Mouse (Mus musculus) adrenal gland, postnatal 36 days (tissue): ENCODE results near the gene Adamts14. TPM values are rescaled to one million over a fixed set of nuclear protein-coding genes. Genes with fewer than 3 reads are reported as not detected.

Experiments
- DNase-seq, 2 experiments: peaks; one replicate each; pipeline ENCODE4 v3.0.0; 2021; ENCODE audit warnings: mixed read lengths in 1 of 2
- total RNA-seq, 2 experiments: library from RNA; stranded (reverse); gene quantifications; 2 replicates each; pipeline ENCODE4 v1.2.3; 2021

The Adamts14 gene
- total RNA-seq, 2 experiments from 2014 or later: 2.1 to 3.9 TPM

DNA sequence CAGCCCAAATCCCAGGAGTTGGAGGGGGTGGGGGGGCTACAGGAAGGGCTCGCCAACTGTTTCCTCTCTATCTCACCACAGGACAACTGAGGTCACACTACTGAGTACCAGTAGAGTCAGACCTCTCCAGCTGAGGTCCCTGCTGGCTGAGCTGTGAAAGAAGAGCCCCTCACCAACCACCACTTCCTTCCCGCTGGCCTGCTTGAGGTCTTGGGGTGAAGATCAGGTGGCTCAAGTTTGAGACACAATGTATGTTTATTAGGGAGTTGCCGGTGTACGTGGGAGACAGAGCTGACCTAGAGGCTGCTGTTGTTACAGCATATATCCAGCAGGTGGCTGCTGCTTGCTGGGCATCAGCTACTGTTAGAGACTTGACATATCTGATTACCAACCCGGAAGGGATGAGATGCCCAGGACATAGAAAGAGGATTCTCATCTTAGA lies 2.5 kb upstream of the Adamts14 start:
- DNase-seq: peak; percentile 19 to 48

DNA sequence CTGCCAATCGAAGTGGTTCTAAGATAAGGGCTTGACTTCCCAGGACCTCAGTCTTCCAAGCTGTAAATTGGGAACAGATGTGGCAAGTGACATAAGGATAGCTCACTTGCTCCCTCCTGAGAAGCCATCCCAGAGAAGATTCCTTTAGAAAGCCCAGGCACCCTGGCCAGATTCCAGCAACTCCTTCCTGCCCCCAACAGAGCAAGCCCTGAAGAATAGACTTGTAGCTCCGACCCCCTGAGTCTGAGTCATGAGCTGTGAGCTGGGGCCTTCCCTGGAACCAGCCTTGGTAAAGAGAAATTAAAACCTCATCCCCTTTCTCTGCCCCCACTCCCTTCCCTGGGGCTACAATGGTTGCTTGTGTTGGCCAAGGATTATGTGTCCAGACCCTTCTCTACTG lies 1.3 kb upstream of the Adamts14 start:
- no peak for DNase-seq

DNA sequence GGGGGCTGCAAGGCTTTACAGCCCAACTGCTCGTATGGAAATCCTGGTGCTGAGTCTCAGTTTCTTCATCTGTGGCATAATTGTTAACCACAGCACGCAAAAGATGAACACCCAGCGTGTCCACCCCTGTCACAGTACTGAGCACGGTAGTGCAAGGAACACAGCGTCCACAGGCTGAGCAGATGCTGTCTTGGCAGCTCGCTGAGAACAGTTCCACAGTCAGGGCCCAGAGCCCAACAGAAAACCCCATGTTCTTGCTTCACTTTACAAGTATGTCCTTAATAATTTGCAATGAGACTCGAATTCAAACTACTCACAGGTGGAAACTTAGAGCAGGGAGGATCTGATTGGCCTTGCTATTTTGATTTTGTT lies 592 bp upstream of the Adamts14 start:
- DNase-seq: no peak

DNA sequence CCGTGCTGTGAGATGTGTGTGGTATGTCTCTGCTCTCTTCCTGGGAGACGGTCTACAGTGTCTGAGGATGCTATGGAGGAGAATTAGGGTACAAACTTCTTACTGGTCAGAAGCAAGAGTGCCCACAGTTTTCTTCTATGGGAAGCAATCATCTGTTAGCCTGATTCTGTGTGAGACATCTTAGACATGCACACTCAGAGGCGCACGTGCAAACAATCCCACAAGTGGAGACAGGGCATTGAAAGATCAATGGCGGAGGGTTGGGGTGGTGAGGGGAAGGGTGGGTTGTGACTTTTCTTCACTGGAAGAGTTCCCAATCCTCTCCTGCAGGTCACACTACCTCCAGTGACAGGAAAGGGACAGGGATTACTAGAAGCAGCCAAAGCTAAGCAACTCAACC lies 607 bp downstream of the Adamts14 start:
- no peak for DNase-seq

DNA sequence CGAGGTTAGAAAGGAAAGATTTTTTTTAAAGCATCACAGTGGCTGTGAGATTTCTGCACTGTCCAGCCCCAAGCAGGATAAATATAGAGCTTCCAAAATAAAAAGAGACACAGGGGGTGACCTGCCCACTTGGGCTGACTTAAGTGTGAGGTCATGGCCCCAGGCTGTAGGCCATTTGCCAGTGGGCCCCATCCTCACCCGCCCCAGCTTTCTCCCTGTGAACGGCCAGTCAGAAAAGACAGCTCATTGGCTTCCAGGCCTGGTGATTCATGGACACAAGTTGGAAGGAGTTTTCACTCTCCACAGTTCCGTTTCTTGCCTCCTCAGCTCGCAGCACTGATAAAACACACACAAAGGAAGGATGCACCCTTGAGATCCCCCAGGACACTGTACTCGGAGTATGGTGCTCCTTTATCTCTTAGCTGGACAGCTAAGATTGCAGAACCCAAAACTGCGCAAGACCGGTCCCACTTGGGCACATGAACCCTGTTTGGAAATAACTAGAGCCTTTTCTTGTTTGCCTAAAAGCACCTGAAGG lies 1.1 kb downstream of the Adamts14 start:
- DNase-seq: no peak

DNA sequence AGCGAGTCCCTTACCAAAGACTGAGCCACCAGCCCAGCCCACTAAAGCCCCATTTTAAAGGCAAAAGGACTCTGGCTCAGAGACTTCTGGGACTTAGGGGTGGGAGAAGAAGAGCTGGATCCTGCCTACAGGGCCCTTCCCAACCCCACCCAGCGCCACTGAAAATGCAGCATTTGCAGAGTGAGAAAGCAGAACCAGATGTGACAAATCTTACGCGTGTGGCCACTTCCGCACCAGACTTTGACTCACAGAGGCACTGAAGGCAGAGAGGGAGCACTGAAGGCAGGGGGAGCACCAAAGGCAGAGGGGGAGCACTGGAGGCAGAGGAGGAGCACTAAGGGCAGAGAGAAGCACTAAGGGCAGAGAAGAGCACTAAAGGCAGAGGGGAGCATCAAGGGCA lies 5.9 kb downstream of the Adamts14 start:
- no peak for DNase-seq

DNA sequence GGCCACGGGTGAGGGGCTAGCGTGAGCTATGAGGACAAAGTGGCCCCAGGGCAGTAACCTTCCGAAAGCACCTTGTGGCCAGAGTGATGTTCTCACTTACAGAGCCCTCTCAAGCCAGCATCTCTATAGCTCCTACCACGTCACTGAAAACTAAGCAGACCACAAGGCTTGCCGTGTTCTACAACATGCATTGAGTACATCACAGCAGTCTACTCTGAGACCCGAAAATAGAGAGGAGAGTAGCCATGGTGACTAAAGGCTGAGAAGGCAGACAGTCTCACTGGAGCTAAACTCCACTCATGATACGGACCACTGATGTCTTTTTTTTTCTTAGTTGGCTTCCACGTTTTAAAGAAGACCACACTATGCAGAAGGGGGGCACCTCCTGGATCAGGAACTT lies 9.6 kb downstream of the Adamts14 start:
- no peak for DNase-seq

DNA sequence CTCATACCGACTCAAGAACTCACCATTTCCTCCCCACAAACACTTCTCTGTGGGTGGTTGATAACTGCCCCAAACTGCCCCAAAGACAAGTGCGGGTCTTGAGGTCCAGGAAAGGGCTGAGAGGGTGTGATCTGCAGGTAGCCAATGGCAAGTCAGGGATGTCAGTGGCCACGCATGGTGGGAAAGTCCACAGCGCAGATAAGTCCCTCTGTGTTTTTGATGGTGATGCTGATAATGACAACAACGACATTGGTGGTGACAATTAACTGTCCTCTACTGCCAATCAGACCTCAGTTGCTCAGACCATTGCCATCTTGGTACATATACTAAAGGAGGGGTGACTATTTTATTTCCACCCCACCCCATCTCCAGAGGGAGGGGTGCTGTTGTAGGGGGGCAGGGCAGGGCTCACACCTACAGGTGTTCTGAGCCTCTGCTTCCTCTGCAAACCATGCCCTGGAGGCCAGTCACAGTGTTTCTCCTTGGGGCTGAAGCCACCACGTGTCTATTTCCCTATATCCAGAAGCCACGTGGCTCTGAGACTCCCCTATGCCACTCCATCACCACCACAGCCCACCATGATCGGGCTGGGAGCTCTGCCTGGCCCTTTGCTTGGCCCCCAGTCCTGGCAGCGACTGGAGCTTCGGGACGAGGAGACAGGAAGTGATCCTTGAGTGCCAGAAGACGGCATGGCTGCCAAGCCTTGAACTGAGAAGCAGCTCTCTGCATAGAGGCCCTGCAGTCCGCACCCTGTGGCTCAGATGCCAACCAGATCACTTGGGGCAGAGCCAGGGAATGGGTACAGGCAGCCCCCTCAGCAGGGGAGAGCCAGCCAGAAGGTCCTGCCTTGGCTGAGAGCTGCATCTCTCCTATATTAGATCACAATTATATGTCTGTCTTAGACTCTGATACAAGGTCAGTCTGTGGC lies 11.7 kb downstream of the Adamts14 start:
- no peak for DNase-seq

DNA sequence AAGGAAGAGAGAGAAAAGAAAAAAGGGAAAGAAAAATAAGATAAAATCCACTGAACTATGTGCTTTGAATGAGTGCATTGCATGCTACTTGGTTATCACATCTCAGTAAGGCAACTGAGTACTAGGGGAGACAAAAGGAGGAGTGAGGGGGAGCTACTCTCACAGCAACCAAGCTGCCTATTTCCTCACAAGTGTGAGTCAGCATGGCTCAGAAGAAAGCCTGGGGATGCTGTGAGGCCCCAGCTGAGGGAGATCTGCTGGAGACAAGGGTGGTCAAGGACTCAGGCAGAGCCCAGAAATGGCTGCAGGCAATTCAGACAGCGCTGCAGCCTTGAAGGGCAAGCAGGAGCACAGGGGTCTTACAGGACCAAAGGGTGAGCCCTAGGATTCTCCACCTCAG lies 15.1 kb downstream of the Adamts14 start:
- DNase-seq: no peak

DNA sequence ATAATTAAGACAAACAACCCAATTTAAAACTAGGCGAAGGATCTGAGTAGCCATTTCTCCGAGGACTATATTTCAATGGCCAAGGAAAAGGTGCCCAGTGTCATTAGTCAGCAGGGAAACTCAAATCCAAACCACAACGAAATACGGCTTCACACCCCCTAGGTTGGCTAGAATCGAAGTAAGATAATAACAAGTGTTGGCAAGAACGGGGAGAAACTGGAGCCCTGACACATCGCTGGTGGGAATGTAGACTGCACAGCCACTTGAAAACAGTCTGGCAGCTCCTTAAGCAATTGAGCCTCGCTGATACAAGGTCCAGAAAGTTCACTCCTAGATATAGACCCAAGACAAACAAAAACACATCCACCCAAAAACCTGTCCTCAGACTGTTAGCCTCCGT lies 16.6 kb downstream of the Adamts14 start:
- DNase-seq: no peak

DNA sequence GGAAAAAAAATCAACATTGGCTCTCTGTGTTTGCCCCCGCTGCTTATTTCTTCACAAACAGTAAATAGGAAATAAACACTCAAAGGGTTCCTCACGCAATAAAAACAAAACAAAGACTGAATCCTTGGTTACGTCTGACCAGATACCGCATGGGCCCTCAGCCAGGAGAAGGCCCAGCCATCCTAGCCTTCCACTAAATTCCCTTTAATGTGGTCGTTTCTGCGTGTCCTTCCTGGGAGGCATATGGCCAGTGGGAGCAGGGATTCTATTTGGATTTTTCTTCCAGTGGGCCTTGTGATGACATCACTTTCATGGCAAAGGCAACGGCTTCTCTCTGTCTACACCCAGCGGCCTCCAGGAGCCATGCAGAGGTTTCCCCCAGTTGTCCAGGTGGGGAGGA lies 18.0 kb downstream of the Adamts14 start:
- no peak for DNase-seq

DNA sequence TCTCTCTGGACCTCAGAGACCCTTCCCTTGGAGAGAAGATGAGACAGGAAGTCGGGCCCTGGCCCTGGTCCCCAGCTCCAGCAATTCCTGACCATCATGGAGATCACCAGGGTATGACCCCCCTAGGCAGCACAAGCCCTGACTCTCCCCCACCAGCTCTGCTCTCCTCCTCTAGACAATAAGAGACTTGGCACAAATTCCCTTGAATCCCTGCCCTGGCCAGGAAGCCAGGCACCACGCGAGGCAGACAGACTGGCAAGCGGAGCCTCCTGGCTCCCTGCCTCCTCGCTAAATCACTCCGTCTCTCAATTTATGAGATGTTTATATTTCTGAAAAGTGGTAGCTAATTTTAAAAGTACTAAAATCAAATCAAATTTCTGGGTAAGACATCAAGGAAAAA lies 18.5 kb downstream of the Adamts14 start:
- DNase-seq: peak; percentile 8 to 15

DNA sequence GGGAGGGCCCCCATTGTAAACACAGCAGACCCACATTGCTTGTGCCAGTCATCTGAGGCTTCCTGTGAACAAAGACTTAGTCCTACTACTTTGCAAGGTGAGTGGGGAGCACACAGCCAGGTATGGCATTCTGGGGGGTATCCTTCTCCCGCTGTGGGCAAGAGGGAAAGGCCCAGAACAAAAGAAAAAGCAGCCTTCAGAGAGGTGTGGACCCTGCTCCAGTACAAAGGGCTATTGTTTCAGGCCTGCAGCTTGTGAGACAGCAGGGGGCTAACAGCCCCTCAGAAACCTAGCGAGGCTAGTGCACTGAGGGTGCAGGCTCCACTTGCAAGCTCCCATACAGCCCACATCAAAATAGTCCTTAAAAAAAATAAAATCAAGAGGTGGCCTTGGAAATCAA lies 23.3 kb downstream of the Adamts14 start:
- no peak for DNase-seq

DNA sequence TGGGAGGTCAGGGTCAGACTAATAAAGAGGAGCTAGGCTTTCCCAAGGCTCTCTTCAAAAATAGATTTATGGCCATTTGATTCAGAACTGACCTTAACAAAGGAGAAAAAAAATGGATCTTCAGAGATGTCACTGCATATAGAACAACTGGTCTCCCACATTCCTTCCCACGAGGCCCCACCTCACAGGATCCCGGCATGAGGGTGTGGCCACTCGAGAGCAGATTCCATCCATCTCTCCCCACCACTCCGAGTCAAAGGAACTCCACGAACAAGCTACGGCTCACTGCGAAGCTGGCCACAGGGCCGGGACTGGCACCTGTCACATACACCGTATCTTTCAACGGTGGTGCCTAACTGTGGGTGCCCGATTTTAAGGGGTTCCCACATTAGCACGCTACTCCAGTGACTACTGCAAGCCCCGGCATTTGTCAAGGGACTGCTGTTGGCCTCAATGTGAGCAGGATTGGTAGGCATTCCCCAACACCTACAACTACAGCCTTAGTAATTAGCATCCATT lies 24.6 kb downstream of the Adamts14 start:
- DNase-seq: no peak

DNA sequence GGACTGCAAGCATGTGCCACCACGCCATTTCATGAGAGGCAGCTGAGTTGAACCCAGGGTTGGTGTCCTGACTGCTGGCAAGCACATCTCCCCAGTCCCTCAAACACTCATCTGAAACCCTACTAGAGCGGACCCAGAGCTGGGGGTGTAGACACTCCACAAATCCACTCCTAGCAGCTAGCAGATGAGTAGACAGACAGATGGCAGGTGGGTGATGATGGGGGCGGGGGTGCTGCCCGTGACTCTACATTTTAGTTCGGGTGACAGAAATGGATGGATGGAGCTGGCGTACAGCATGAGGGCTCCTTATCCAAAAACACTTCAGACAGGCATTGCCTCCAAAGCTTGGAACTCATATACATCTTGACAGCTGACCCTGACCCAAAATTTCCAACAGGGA lies 26.9 kb downstream of the Adamts14 start:
- no peak for DNase-seq

DNA sequence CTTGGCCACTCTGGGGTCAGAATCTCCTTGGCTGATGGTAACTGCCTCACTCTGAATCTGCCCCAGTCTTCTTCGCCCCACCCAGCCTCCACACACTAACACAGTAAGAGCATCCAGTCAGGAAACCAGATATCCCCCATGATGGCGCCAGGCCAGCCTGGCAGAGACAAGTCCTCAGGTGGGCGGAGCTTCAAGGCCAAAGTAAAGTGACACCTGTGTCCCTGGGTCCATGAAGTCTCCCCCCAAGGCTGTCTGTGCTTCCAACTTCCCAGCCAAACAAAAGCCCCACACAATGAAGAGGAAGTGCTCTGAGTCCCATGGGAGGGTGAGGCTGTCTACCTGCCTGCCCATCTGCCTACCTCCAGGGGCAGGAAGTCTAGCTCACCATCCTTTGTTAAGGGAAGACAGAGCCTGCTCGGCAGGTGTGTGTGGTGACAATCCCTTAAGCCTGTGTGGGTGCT lies 31.2 kb downstream of the Adamts14 start:
- no peak for DNase-seq

DNA sequence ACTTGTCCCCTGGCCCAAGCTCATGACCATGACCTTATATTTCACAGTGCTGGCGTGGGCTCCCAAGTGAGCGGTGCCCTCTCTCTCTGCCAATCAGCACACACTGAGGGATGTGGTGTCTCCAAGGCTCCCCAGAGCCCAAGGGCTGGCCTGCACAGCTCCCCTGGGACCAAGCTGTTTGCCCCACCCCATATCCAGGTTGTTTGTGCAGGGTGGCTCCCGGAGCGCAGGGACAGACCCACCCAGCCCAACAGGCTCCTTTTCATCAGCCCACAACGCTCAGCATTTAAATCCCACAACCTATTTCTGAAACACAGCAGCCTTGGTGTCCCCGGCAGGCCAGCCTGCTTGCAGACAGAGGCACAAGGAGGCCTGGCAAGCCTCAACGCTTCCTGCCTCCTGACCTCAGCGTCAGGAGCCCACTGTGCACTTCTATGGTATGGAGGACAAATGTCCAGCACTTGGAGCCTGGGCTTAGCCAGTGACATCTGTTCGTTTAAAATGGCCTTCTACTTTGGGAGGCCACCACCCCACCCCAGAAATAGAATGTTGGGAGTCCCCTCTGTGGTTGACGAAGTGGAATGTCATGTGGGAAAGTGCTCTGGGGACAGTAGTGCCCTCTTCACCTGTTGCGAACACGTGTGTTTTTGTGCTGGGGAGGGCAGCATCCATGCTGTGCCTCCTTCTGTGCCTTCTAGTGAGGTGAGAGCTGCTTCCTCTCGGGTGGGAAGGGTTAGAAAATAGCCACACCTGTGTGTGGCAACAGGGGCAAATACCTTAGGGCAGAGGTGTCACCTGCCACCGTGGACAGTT lies 32.9 kb downstream of the Adamts14 start:
- DNase-seq: no peak

DNA sequence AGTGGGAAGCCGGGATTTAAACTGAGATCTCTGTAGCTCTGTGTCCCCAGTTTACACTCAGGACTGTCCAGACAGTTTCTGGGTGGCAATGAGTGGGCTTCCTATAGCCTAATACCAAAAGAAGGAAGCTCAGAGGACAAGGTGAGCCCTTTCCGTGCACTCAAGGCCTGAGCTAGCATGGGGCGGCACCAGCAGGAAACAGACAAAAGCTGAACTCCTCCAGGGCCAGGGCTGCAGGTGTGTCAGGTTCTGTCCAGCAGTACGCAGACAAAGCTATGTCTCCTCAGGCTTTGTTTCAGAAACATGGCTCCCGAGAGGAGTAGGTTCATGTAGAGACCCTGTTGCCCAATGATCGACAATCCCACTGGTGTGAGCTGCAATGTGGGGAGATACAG lies 35.9 kb downstream of the Adamts14 start:
- DNase-seq: no peak

DNA sequence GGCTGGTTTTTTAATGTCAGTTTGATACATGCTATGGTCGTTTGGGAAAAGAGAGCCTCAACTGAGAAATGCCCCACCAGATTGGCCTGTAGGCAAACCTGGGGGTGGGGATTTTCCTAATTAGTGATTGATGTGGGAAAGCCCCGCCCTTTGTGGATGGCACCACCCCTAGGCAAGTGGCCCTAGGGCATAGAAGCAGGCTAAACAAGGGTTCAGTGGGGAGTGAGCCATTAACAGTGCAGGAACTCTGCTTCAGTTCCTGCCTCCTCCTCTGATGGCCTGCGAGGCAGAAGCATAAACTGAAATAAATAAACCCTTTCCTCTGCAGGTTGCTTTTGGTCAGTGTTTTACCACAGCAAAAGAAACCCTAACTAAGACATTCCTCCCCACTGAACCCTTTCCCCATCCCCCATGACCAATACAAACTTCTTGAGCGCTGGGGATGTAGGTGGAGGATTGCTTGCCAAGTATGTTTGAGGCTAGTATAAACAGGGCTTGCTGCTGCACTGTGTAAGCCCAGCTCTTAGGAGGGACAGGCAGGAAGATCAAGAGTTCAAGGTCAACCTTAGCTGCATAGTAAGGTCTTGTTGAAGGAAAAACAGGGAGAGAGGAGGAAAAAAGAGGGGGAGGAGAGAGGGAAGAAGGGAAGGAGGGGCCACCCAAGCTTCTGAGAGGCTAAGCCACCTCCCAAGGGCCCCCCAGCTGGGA lies 36.4 kb downstream of the Adamts14 start:
- DNase-seq: no peak

DNA sequence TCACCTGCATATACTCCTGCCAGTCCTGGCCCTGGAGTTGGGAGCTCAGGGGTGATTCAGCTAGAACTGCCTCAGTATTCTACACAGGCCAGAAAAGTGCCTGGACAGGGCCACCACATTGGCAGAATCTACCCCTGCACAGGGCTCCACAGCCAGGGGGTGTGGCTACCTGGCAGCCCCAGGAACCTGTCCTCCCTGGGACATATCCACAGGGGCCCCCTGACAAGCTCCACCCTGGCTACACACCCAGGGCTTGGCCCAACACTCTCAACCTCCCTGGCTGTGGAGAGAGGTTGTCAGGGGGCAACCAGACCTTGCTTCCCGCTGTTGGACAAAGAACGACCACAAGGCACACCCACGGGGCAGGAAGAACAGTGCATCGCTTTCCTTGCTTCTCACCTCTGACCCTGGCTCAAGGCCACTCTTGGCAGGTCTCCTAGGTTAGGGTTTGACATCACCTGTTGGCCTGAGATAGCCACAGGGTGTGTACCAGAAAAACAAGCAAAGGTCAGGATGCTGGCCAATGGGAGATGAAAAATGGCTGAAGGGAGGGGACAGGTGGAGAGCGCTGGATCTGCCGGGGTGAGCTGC lies 37.5 kb downstream of the Adamts14 start:
- DNase-seq: no peak

DNA sequence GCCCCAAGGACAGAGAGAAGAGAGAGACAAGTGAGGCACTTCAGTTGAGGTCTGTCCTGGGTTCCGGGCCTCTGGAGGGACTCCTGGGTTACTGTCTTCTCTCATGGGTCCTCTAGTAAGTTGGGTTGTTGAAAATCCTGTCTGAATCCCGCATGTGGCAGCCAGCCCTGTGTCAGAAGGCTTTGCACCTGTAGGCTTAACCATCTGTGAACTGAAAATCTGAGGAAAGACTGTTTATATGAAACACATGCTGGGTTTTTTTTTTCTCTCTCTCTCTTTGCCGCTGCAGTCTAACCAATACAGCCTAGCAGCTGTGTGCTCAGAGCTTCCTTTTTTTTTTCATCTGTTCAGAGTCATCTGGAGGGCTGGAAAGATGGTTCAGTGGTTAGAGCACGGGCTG lies 38.9 kb downstream of the Adamts14 start:
- no peak for DNase-seq
